22 mouse cellular contexts compared by ENCODE assay signal in the genomic region with DNA sequence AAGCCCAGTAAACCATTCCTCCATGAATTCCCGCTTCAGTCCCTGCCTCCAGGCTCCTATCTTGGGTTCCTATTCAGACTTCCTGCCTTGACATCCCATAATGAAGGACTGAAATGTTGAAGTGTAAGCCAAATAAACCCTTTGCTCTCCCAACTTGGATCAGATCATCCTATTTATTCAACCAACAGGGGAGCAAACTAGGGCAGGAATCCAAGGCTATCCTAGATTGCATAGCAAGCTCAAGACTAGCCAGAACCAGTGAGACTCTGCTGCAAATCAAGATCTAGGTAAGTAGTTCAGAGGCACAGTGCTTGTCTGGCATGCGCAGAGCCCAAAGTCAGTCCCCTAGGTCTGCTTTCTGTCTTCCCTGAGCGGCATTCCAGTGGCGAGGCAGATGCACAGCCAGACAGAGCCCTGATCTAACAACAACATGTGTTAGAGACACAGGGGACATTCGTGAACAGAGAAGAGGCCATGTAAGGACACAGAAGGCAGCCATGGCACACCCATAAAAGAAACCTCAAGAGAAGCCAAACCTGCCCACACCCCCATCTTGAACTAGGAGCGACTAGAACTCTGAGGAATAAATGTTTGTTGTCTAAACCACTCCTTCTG. TPM values are rescaled to one million over a fixed set of nuclear protein-coding genes. Genes with fewer than 3 reads are reported as not detected.
DNase-seq lines count a peak whose midpoint lies in the region; ATAC-seq and TF ChIP-seq lines count a peak whose summit lies in the region.
"Had no signal": no experiment of that assay in that cellular context is flagged by ENCODE, and none has a peak within 500 bp of the region (broad histone marks: within the 10 kb centered on the region; RNA-seq: fewer than 3 reads in every experiment).

No protein-coding gene starts in this region.

- H3K27me3 ChIP-seq in liver, adult 2 months (ENCODE audit: control insufficient read depth, insufficient read depth, low read length) = no peaks in the 10 kb centered on the region
- no peaks in the 10 kb centered on the region; the same call in 1 of the 2 replicates for H3K27me3 ChIP-seq in liver, embryonic 12.5 days (replicated peaks)
- no peaks in the 10 kb centered on the region for H3K27me3 ChIP-seq in heart, embryonic 14.5 days (ENCODE audit: control insufficient read depth, insufficient read depth, low read length)
- no peaks in the 10 kb centered on the region for H3K27me3 ChIP-seq in limb, embryonic 15.5 days
- H3K27me3 ChIP-seq: embryonic facial prominence, embryonic 13.5 days; kidney, embryonic 15.5 days; stomach, embryonic 15.5 days had no signal

- WGBS in liver, adult 2 months = 41% methylated on average over 6 of the region's 6 CpGs
- 67% methylated on average over 6 of the region's 6 CpGs for WGBS in liver, embryonic 12.5 days (ENCODE audit: insufficient replicate concordance)
- 34% methylated on average over 6 of the region's 6 CpGs for WGBS in heart, embryonic 14.5 days
- WGBS in limb, embryonic 15.5 days = 62% methylated on average over 6 of the region's 6 CpGs

- peaks cover 8% of the 10 kb centered on the region; the same call in 1 of the 2 replicates for H3K36me3 ChIP-seq in liver, adult 2 months (ENCODE audit: control insufficient read depth, insufficient read depth, low read length)
- no peaks in the 10 kb centered on the region for H3K36me3 ChIP-seq in liver, embryonic 12.5 days
- H3K36me3 ChIP-seq in heart, embryonic 14.5 days (ENCODE audit: control insufficient read depth, insufficient read depth, low read length) = no peaks in the 10 kb centered on the region
- H3K36me3 ChIP-seq in limb, embryonic 15.5 days = no peaks in the 10 kb centered on the region
- H3K36me3 ChIP-seq: embryonic facial prominence, embryonic 13.5 days; kidney, embryonic 15.5 days; stomach, embryonic 15.5 days had no signal

- no peak for TF ChIP-seq POLR2A in liver, adult 2 months (IDR thresholded peaks at IDR 0.05; ENCODE audit: extremely low read depth, insufficient read depth, low read length)

- H3K9ac ChIP-seq in liver, adult 2 months (ENCODE audit: low read depth, low read length) = no peak overlapping the region
- no peak overlapping the region for H3K9ac ChIP-seq in liver, embryonic 12.5 days
- no peak overlapping the region for H3K9ac ChIP-seq in heart, embryonic 14.5 days (ENCODE audit: low read length)
- H3K9ac ChIP-seq in limb, embryonic 15.5 days = no peak overlapping the region
- H3K9ac ChIP-seq: embryonic facial prominence, embryonic 13.5 days; kidney, embryonic 15.5 days; stomach, embryonic 15.5 days had no signal

- DNase-seq in gastrocnemius, adult 2 months = peak; percentile 41
- DNase-seq in gastrocnemius, postnatal 36 days = no peak
- DNase-seq in liver, adult 2 months (ENCODE audit: extremely low read depth, low read depth, low spot score) = peak; percentile 80
- no peak for DNase-seq in spleen, postnatal 4 days (ENCODE audit: low spot score in 2 of 2)
- DNase-seq in left cerebral cortex, adult 11 months (ENCODE audit: low spot score) = no peak
- DNase-seq: adrenal gland, adult 8-10 months; B cell, adult 2 months; cerebellum, adult 9-11 months; gastrocnemius, postnatal 10 days; kidney, postnatal 4 days; lung, adult 2 months; right cerebral cortex, postnatal 14 days had no signal

- no peak overlapping the region for H3K4me3 ChIP-seq in gastrocnemius, adult 2 months
- H3K4me3 ChIP-seq in liver, adult 2 months (ENCODE audit: insufficient read depth, low read depth, low read length) = no peak overlapping the region
- H3K4me3 ChIP-seq in liver, embryonic 12.5 days = no peak overlapping the region
- no peak overlapping the region for H3K4me3 ChIP-seq in heart, embryonic 14.5 days (ENCODE audit: control insufficient read depth in 1 of 2, insufficient read depth in 1 of 2, low read depth in 1 of 2, low read length in 2 of 2)
- no peak overlapping the region for H3K4me3 ChIP-seq in limb, embryonic 15.5 days
- H3K4me3 ChIP-seq: embryonic facial prominence, embryonic 13.5 days; kidney, embryonic 15.5 days; stomach, embryonic 15.5 days had no signal

- no peak for ATAC-seq in liver, embryonic 12.5 days
- no peak for ATAC-seq in heart, embryonic 14.5 days (ENCODE audit: insufficient number of reproducible peaks, insufficient read depth, low FRiP score, low read depth)
- no peak for ATAC-seq in limb, embryonic 15.5 days (ENCODE audit: insufficient number of reproducible peaks, low FRiP score, low TSS enrichment, low read depth)
- ATAC-seq: hindbrain, embryonic 16.5 days; intestine, postnatal 0 days had no signal

- intact Hi-C loops in gastrocnemius, adult 2 months (cut with DNase I) = no loop called here
- intact Hi-C loops in gastrocnemius, postnatal 36 days (cut with DNase I) = no loop called here

- H3K4me2 ChIP-seq in liver, embryonic 12.5 days = no peak overlapping the region
- H3K4me2 ChIP-seq in heart, embryonic 14.5 days (ENCODE audit: low read length) = no peak overlapping the region
- no peak overlapping the region for H3K4me2 ChIP-seq in limb, embryonic 15.5 days
- H3K4me2 ChIP-seq: embryonic facial prominence, embryonic 13.5 days; kidney, embryonic 15.5 days; liver, embryonic 11.5 days; stomach, embryonic 15.5 days had no signal

- no peaks in the 10 kb centered on the region for H3K9me3 ChIP-seq in liver, embryonic 12.5 days (replicated peaks)
- no peaks in the 10 kb centered on the region for H3K9me3 ChIP-seq in heart, embryonic 14.5 days (ENCODE audit: control insufficient read depth, low read length)
- H3K9me3 ChIP-seq in limb, embryonic 15.5 days = no peaks in the 10 kb centered on the region
- H3K9me3 ChIP-seq: embryonic facial prominence, embryonic 13.5 days; kidney, embryonic 15.5 days; stomach, embryonic 15.5 days had no signal

- H3K27ac ChIP-seq in gastrocnemius, adult 2 months = no peak overlapping the region; the same call in 1 of the 2 replicates
- H3K27ac ChIP-seq in liver, adult 2 months (replicated peaks; ENCODE audit: insufficient read depth, low read depth, low read length) = 0 out of 2 replicates have a peak overlapping the region, but pooled peaks have one; percentile 1
- H3K27ac ChIP-seq in liver, embryonic 12.5 days = no peak overlapping the region
- peak overlapping the region; percentile 9 to 39; a peak in 3 of 4 replicates for H3K27ac ChIP-seq in heart, embryonic 14.5 days (replicated peaks in 1 of 2; ENCODE audit: control insufficient read depth in 1 of 2, insufficient read depth in 1 of 2, low read depth in 2 of 2, low read length in 2 of 2)
- 0 out of 2 replicates have a peak overlapping the region, but pooled peaks have one; percentile 7 for H3K27ac ChIP-seq in limb, embryonic 15.5 days
- H3K27ac ChIP-seq: embryonic facial prominence, embryonic 13.5 days; kidney, embryonic 15.5 days; stomach, embryonic 15.5 days had no signal

- peaks cover 12% of the 10 kb centered on the region for H3K4me1 ChIP-seq in liver, adult 2 months (ENCODE audit: control insufficient read depth, insufficient read depth, low read length)
- H3K4me1 ChIP-seq in liver, embryonic 12.5 days = peaks cover 16% of the 10 kb centered on the region; the same call in 1 of the 2 replicates
- H3K4me1 ChIP-seq in heart, embryonic 14.5 days (ENCODE audit: control insufficient read depth in 2 of 2, insufficient read depth in 2 of 2, low read length in 2 of 2) = peaks cover 41 to 58% of the 10 kb centered on the region in 2 experiments
- peaks cover 31% of the 10 kb centered on the region for H3K4me1 ChIP-seq in limb, embryonic 15.5 days

- no peaks in the 10 kb centered on the region for H3K79me2 ChIP-seq in liver, adult 2 months (ENCODE audit: control insufficient read depth, insufficient read depth, low read length)

- no peak for TF ChIP-seq CTCF in gastrocnemius, adult 2 months (IDR thresholded peaks at IDR 0.05)
- TF ChIP-seq CTCF in liver, adult 2 months (IDR thresholded peaks at IDR 0.05; ENCODE audit: low read depth, low read length) = no peak

RNA-seq across cellular contexts. Expression of gene Upb1, which starts 48.0 kb away (rescaled TPM):
- not detected for total RNA-seq in gastrocnemius, adult 2 months (2021)
- total RNA-seq in gastrocnemius, postnatal 36 days (2021) = not detected
- total RNA-seq in liver, adult 2 months (2014; rRNA removed) = 220 and 232 TPM in 2 replicates
- 120 and 125 TPM in 2 replicates for polyA plus RNA-seq in liver, adult 2 months (2012; rRNA removed)
- 7.4 and 7.8 TPM in 2 replicates for polyA plus RNA-seq in liver, embryonic 12.5 days (2016; fragmentation: Nextera tagmentation; extraction: Ambion mirVana)
- 0.65 and 0.75 TPM in 2 replicates for polyA plus RNA-seq in heart, embryonic 14.5 days (2014; fragmentation: Nextera tagmentation; extraction: Ambion mirVana)
- 0.59 and 1.3 TPM in 2 replicates for polyA plus RNA-seq in limb, embryonic 15.5 days (2015; fragmentation: Nextera tagmentation; extraction: Ambion mirVana)
- total RNA-seq: midbrain, postnatal 0 days had no signal

Comparison
In these comparisons a context has a peak if more than half of its experiments do, and no peak if none do; other contexts are left out.
1. DNase-seq: peak in gastrocnemius, adult 2 months (single experiment) and liver, adult 2 months (single experiment); none in gastrocnemius, postnatal 36 days (0 of 2), spleen, postnatal 4 days (0 of 2) and left cerebral cortex, adult 11 months (single experiment).
2. H3K27ac ChIP-seq: peak in liver, adult 2 months (single experiment), heart, embryonic 14.5 days (2 of 2) and limb, embryonic 15.5 days (single experiment); none in gastrocnemius, adult 2 months (single experiment) and liver, embryonic 12.5 days (single experiment).
3. RNA of gene Upb1, which starts 48.0 kb away (polyA plus RNA-seq): 120 to 125 TPM in liver, adult 2 months; 7.4 to 7.8 TPM in liver, embryonic 12.5 days, 0.65 to 0.75 TPM in heart, embryonic 14.5 days and 0.59 to 1.3 TPM in limb, embryonic 15.5 days; every median in the first group is over 10 times any median in the second.